Mouse (Mus musculus) brain, embryonic 14.5 days (tissue): ENCODE measurements at regions not wholly inside any gene's neighbourhood (a gene's known extent, or its start where the extent isn't known, plus 50 kb on each side); places are given as distances from the start of the nearest gene placed in this dataset.

Experiments
- DNase-seq: peaks from one replicate; pipeline ENCODE4 v3.0.0-alpha.2; 2011; ENCODE audit warnings: low read depth
- CTCF ChIP-seq: fragments of 200-500 bp; IDR thresholded peaks from 2 replicates; pipeline ENCODE4 v1.5.1; 2012; ENCODE audit warnings: inconsistent platforms, mild to moderate bottlenecking, moderate library complexity, borderline replicate concordance; ENCODE audit not compliant: insufficient read depth, insufficient read length; ENCODE audit errors: extremely low read depth
- POLR2A ChIP-seq: fragments of 200-500 bp; IDR thresholded peaks from 2 replicates; pipeline ENCODE4 v1.6.1; 2012; ENCODE audit warnings: mild to moderate bottlenecking, inconsistent platforms, borderline replicate concordance; ENCODE audit not compliant: poor library complexity, insufficient read depth, insufficient read length, severe bottlenecking; ENCODE audit errors: extremely low read depth

GRCm38 (mm10) chr1:185104945-185105884, 98.7 kb upstream of the Rab3gap2 start:
- TF ChIP-seq POLR2A (no peak), CTCF (no peak)
- peak; percentile 27 for DNase-seq

DNA sequence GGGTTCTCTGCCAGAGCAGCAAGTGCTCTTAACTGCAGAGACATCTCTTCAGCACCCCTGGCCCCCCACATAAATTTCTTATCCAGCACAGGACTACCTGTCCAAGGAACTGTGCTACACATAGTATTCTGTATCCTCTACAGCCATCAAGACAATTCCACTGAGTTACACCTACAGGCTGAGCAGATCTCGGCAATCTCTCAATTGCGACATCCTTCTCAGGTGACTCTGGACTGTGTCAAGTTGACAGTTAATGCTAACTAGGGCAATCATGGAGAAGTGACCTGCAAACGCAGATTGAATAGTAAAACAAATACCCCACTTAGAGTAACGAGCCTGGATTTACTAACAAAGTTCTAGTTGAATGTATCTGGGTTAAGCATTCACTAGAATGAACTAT, 100.1 kb upstream of the Rab3gap2 start:
- no peak for DNase-seq
- no peak for TF ChIP-seq CTCF
- TF ChIP-seq POLR2A, result no peak

DNA sequence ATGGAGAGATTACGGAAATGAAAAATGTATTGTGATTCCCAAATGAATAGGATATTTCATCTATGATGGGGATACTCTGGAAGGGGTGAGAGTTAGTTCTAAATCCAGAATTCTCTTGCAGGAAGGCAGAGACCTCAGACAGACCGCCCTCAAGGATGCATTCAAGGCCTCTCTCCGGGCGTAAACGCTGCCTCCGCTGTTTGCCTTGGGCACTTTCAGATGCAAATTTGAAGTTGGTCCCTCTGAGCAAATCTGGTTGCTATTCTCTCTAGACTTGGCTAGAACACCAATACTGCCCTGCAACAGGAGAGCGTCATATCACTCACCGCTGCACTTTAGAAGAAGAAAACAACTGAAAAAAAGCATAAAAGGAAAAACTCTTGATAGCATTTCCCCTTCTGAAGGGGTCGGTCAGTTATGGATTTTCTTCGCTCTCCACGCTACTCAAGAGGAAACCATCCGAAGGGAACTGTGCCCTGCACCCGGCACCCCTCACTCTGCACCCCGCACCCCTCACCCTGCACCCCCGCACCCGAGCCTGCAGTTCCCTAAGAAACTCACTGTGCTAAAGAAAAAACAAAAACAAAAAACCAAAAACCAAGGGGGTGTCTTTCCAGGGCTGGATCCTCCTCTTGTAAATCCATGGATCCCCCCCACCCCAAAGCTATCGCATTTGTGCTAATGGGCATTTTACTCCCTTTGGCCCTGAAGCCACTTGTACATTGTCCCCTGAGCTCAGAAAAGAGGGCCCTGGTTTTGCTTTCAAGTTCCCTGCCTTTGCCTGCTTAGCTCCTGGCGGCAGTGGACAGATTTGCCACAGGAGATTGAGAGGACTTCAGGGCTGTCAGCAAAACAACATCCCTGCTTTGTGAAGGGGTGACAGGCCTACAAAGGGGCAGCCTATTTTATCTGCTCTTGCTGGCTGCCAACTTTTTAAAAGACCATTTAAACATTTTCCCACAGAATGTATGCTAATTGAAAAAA, 99.9 kb upstream of the Mark1 start:
- DNase-seq, result peak; percentile 88
- TF ChIP-seq CTCF, result no peak
- TF ChIP-seq POLR2A, result no peak

DNA sequence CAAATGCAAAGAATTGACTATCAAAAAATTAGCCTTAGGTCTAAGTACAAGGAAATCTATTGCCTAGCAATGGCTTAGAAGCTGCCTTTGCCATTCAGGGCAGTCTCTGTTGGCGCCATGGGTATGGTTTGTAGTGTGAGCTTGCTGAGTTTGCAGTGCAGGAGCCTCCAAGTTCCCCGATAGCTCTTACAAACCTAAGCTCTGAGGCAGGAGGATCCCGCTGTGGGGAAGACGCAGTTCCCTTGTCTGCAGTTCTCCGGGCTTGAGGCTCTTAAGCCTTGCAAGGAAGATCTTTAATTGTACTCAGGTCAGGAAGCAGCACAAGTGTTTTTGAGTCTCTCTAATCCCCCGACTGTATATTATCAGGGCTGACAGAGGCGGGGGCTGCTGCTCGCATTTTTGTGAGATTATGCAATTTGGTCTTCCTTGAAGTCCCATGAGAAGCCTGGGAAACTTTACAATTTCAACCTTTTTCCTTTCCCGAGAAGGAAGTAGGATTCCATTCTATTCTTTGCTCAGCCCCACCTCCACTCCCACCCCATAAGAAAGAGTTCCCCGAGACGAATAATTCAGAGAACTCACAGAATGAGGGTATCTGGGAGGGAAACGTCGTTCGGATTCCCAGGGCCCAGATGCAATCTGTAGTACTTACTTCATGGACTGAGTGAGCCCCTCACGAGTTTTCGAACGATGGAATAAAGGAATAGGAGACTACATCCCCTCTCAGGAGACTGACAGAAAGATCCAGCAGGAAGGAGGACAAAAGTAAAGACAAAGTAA, 99.0 kb upstream of the Mark1 start:
- TF ChIP-seq POLR2A (no peak), CTCF (no peak)
- DNase-seq, result peak; percentile 63

GRCm38 (mm10) chr1:185096741-185097140, 97.4 kb upstream of the Mark1 start:
- no peak for TF ChIP-seq POLR2A
- TF ChIP-seq CTCF, result no peak
- DNase-seq, result no peak

DNA sequence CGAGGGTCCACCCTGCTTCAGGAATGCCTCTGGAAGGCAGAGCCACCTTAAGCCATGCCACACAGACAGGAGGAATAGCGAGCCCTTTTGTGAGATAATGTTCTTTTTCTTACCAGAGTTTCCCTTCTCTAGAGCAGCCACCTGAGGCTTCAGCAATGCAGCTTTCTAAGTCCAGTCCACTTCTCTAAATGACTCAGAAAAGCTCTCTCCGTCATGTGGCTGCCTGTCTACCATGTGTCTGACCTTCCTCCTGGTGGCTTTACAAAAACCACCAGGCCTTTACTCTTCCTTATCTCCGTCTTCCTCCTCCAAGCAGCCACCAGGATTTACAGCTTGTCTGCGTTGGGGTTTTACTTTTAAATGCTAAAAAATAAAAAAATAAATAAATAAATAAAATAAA, 93.4 kb upstream of the Mark1 start:
- TF ChIP-seq CTCF, result no peak
- no peak for TF ChIP-seq POLR2A

DNA sequence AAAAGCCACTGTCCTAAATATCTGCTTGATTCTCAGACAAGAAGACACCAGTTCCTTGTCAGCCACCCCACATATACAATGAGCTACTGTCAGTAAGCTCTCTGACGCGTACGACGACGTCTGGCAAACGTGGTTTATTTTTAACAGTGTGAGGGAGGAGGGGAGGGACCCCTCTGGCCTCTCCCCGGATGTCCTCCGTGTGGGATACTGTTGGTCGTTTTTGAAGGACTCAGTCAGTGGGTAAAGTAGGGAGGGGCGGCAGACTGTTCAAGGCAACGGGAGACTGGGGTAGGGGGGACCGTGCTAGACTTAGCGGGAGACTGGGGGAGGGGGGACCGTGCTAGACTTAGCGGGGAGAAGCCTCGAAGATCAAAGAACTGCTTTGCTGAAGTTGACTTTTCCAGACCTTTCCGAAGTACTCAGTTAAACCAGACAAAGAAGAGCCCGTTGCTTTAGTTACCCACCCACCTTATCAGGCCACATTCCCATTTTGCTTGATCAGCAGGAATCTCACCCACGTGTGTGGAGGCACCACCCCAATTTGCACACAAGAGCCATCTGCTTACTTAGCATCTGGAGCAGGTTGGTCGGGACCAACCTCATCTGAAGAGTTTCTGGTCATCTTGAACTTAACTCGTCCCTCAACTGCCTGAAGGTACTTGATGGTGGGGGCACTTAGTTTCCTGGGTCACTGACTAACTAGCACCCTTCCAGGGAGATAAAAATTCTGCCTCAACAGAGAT, 92.6 kb upstream of the Mark1 start:
- DNase-seq, result peak; percentile 20
- no peak for TF ChIP-seq POLR2A
- TF ChIP-seq CTCF, result no peak

More for the DNA sequence above, 93.4 kb upstream of the Mark1 start:
- DNase-seq, result no peak

DNA sequence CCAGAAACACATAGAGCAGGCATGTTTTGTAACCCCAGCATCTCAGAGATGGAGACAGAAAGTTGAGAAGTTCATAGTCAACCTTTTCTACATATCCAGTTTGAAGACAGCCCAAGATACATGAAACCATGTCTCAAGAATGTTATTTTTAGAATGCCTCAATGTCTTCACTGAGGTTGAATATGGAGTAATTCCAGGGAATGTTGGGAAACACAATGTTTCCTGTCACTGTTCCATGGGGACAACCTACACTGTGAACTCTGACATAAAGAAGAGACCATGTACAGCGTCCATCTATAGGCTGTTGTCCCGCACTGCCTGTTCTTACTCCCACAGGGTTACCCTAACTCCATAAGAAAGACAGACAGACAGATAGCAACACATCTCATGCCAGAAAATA, 89.8 kb upstream of the Mark1 start:
- TF ChIP-seq POLR2A, result no peak
- TF ChIP-seq CTCF, result no peak
- DNase-seq, result no peak

- TF ChIP-seq CTCF, result no peak
- no peak for TF ChIP-seq POLR2A
- no peak for DNase-seq
Measured at GRCm38 (mm10) chr1:185083191-185083590, 83.8 kb upstream of the Mark1 start.

DNA sequence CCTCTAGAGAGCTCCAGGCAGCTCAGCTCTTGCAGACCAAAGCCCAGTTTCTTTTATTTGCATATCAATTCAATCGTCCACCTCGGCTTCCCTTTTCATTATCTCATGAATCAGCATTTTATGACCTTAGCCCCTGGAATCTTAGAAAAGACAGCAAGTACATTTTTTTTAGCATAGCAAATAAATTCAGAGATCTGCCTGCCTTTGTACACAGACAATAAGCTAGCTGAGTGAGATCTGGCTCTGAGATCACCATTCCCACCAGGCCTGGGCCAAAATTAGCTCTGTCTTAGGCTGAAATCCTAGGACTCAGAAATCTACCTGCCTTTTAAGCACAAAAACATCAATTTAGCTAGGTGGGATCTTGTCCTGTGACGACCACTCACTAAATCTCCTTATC, 80.7 kb upstream of the Mark1 start:
- peak; percentile 41 for DNase-seq
- TF ChIP-seq POLR2A (no peak), CTCF (no peak)

DNA sequence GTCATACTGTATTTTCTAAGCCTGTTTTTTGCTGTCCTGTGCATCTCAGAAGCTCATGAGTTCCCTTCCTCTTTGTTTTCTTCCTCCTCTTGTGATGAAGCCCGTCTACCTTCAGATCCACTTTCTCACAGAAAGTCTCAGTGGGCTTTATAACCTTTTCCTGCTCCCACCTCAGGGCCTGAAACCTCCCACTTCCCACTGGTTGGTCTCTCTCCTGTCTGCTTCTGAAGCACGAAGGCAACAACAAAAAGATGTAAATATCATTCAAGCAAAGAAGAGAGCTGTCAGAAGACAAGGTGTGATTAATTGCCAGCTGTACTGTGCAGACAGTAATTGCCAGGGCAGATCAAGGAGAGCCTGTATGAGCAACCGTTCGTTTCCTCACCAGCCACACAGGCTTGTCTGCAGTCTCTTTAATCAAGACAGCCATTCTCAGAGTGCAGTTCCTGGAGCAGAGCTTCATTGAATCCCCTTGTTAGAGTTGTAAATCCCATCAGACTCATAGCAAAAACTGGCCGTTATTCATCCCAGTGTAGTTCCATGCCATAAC, 80.0 kb upstream of the Mark1 start:
- DNase-seq, result peak; percentile 64
- TF ChIP-seq CTCF (no peak), POLR2A (no peak)
